36 mouse cellular contexts compared by ENCODE assay signal in genomic region chr1:136244469-136244868, GRCm38 (mm10). TPM values are rescaled to one million over a fixed set of nuclear protein-coding genes. Genes with fewer than 3 reads are reported as not detected.
"Had no signal": no experiment of that assay in that cellular context is flagged by ENCODE, and none has a peak within 500 bp of the region (broad histone marks: within the 10 kb centered on the region; RNA-seq: fewer than 3 reads in every experiment).

No protein-coding gene starts in this region.

- H3K27ac ChIP-seq: embryonic facial prominence, embryonic 10.5 days; embryonic facial prominence, embryonic 12.5 days; embryonic facial prominence, embryonic 13.5 days; embryonic facial prominence, embryonic 15.5 days; forebrain, embryonic 10.5 days; forebrain, embryonic 12.5 days; forebrain, embryonic 13.5 days; forebrain, embryonic 15.5 days; gastrocnemius, adult 2 months; heart, adult 2 months; heart, embryonic 10.5 days had no signal

- H3K27me3 ChIP-seq: embryonic facial prominence, embryonic 12.5 days; embryonic facial prominence, embryonic 13.5 days; embryonic facial prominence, embryonic 15.5 days; forebrain, embryonic 12.5 days; forebrain, embryonic 13.5 days; forebrain, embryonic 15.5 days had no signal

- H3K9ac ChIP-seq: embryonic facial prominence, embryonic 12.5 days; embryonic facial prominence, embryonic 13.5 days; embryonic facial prominence, embryonic 15.5 days; forebrain, embryonic 12.5 days; forebrain, embryonic 13.5 days; forebrain, embryonic 15.5 days; forebrain, postnatal 0 days had no signal

- DNase-seq: cerebellum, adult 9-10 months; cerebellum, adult 9-11 months; cerebellum, postnatal 10 days; cerebellum, postnatal 14 days; cerebellum, postnatal 25 days; cerebellum, postnatal 36 days; embryo, embryonic 11 days; forebrain, postnatal 0 days; gastrocnemius, adult 2 months; gastrocnemius, postnatal 14 days; gastrocnemius, postnatal 25 days; gastrocnemius, postnatal 36 days; heart, adult 18-20 months; heart, adult 2 months had no signal

- H3K4me3 ChIP-seq: embryonic facial prominence, embryonic 10.5 days; embryonic facial prominence, embryonic 12.5 days; embryonic facial prominence, embryonic 13.5 days; embryonic facial prominence, embryonic 15.5 days; erythroblast, embryonic 14.5 days; forebrain, embryonic 10.5 days; forebrain, embryonic 12.5 days; forebrain, embryonic 13.5 days; forebrain, embryonic 15.5 days; gastrocnemius, adult 2 months; heart, adult 2 months; heart, embryonic 10.5 days had no signal

- H3K4me1 ChIP-seq: embryonic facial prominence, embryonic 12.5 days; embryonic facial prominence, embryonic 13.5 days; embryonic facial prominence, embryonic 15.5 days; forebrain, embryonic 10.5 days; forebrain, embryonic 12.5 days; forebrain, embryonic 13.5 days; forebrain, embryonic 15.5 days; heart, embryonic 10.5 days had no signal

- H3K36me3 ChIP-seq: embryonic facial prominence, embryonic 10.5 days; embryonic facial prominence, embryonic 12.5 days; embryonic facial prominence, embryonic 13.5 days; embryonic facial prominence, embryonic 15.5 days; forebrain, embryonic 10.5 days; forebrain, embryonic 12.5 days; forebrain, embryonic 15.5 days; heart, embryonic 10.5 days had no signal

- H3K9me3 ChIP-seq: embryonic facial prominence, embryonic 10.5 days; embryonic facial prominence, embryonic 12.5 days; embryonic facial prominence, embryonic 13.5 days; embryonic facial prominence, embryonic 15.5 days; forebrain, embryonic 10.5 days; forebrain, embryonic 12.5 days; forebrain, embryonic 13.5 days; forebrain, embryonic 15.5 days; heart, embryonic 10.5 days had no signal

RNA-seq across cellular contexts. Expression of gene Inava, which starts 10.4 kb away (rescaled TPM):
- total RNA-seq: common myeloid progenitor, adult 5-6 weeks; gastrocnemius, adult 18-20 months; gastrocnemius, adult 2 months; gastrocnemius, adult 8-10 months; gastrocnemius, postnatal 14 days; gastrocnemius, postnatal 25 days; gastrocnemius, postnatal 36 days; granulocyte monocyte progenitor cell, adult 5-6 weeks; heart, adult 18-20 months; heart, adult 2 months; heart, adult 8-10 months had no signal
- polyA plus RNA-seq: erythroblast, embryonic 14.5 days had no signal

RNA-seq across cellular contexts. Expression of gene Gpr25, which starts 16.2 kb away (rescaled TPM):
- total RNA-seq: common myeloid progenitor, adult 5-6 weeks; gastrocnemius, adult 18-20 months; gastrocnemius, adult 2 months; gastrocnemius, adult 8-10 months; gastrocnemius, postnatal 14 days; gastrocnemius, postnatal 25 days; gastrocnemius, postnatal 36 days; gastrocnemius, postnatal 4 days; granulocyte monocyte progenitor cell, adult 5-6 weeks; heart, adult 18-20 months; heart, adult 2 months; heart, adult 8-10 months had no signal
- polyA plus RNA-seq: embryonic facial prominence, embryonic 10.5 days; embryonic facial prominence, embryonic 11.5 days; embryonic facial prominence, embryonic 12.5 days; embryonic facial prominence, embryonic 14.5 days; embryonic facial prominence, embryonic 15.5 days; erythroblast, embryonic 14.5 days; forebrain, embryonic 10.5 days; forebrain, embryonic 11.5 days; forebrain, embryonic 12.5 days; forebrain, embryonic 13.5 days; forebrain, embryonic 16.5 days; gonadal fat pad, adult 2 months; heart, adult 2 months; heart, embryonic 10.5 days had no signal

RNA-seq across cellular contexts. Expression of gene Mroh3, which starts 31.8 kb away (rescaled TPM):
- total RNA-seq: common myeloid progenitor, adult 5-6 weeks; forebrain, postnatal 0 days; gastrocnemius, adult 18-20 months; gastrocnemius, adult 2 months; gastrocnemius, adult 8-10 months; gastrocnemius, postnatal 14 days; gastrocnemius, postnatal 25 days; gastrocnemius, postnatal 36 days; gastrocnemius, postnatal 4 days; granulocyte monocyte progenitor cell, adult 5-6 weeks; heart, adult 18-20 months; heart, adult 2 months; heart, adult 8-10 months had no signal
- polyA plus RNA-seq: embryonic facial prominence, embryonic 11.5 days; embryonic facial prominence, embryonic 14.5 days; embryonic facial prominence, embryonic 15.5 days; erythroblast, embryonic 14.5 days; forebrain, embryonic 13.5 days; forebrain, embryonic 14.5 days; forebrain, embryonic 15.5 days; forebrain, postnatal 0 days; heart, adult 2 months had no signal
